Mouse (Mus musculus) lung, adult 2 months (tissue): ENCODE measurements at regions not wholly inside any gene's neighbourhood (a gene's known extent, or its start where the extent isn't known, plus 50 kb on each side); places are given as distances from the start of the nearest gene placed in this dataset.

Source experiments
- CTCF ChIP-seq: fragments of 200-500 bp; IDR thresholded peaks from 2 replicates; pipeline ENCODE4 v1.5.1; 2011; ENCODE audit warnings: mild to moderate bottlenecking, low read length, control low read depth; ENCODE audit not compliant: insufficient read depth
- POLR2A ChIP-seq: fragments of 200-500 bp; IDR thresholded peaks from 2 replicates; pipeline ENCODE4 v1.6.1; 2011; ENCODE audit warnings: low read depth, mild to moderate bottlenecking, control low read depth, low read length, borderline replicate concordance; ENCODE audit errors: extremely low read depth

DNA sequence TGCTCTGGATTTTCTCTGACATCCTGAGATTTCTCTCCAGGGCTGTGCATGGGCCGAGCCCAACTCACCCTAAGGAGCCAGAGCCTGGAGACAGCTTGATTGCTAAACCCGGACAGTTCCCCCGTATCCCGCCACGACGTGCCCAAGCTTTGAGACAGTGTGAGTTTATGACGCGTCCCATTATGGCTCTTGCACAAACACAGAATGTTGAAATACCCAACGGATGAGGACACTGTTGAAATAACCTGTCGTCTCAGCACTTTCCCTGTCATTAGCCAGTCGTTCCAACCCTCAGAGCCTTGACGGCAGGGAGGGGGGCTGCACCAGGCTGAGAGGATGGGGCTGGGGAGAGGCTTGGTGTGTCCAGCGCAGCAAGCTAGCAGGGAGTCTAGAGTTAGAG is 50.7 kb upstream of the Myl10 start:
- TF ChIP-seq POLR2A (no peak), CTCF (no peak)
